Mouse (Mus musculus) neural tube, embryonic 12.5 days (tissue): ENCODE results near the gene Ddhd1. TPM values are rescaled to one million over a fixed set of nuclear protein-coding genes. Genes with fewer than 3 reads are reported as not detected.

Source experiments
- ATAC-seq: fragments of 200-750 bp; cut with Nextera tagmentation; 2 replicates; pipeline ENCODE4 v1.8.0; 2017; ENCODE audit warnings: low read depth, mild to moderate bottlenecking, moderate TSS enrichment, moderate library complexity; ENCODE audit not compliant: low FRiP score
- H3K27ac ChIP-seq: fragments of 300-500 bp; sonication (generic); 2 replicates; pipeline ENCODE4 v1.5.1; 2016
- H3K27me3 ChIP-seq: fragments of 300-500 bp; sonication (generic); replicated peaks from 2 replicates; pipeline ENCODE4 v1.6.1; 2016; ENCODE audit warnings: mild to moderate bottlenecking
- H3K36me3 ChIP-seq: fragments of 300-500 bp; sonication (generic); 2 replicates; pipeline ENCODE4 v1.6.1; 2016; ENCODE audit warnings: mild to moderate bottlenecking
- H3K4me1 ChIP-seq: fragments of 300-500 bp; sonication (generic); 2 replicates; pipeline ENCODE4 v1.6.1; 2016
- H3K4me2 ChIP-seq: fragments of 300-500 bp; sonication (generic); replicated peaks from 2 replicates; pipeline ENCODE4 v1.6.1; 2016; ENCODE audit warnings: mild to moderate bottlenecking
- H3K4me3 ChIP-seq: fragments of 300-500 bp; sonication (generic); 2 replicates; pipeline ENCODE4 v1.5.1; 2016
- H3K9ac ChIP-seq: fragments of 300-500 bp; sonication (generic); 2 replicates; pipeline ENCODE4 v1.6.1; 2016; ENCODE audit warnings: mild to moderate bottlenecking
- H3K9me3 ChIP-seq: fragments of 300-500 bp; sonication (generic); 2 replicates; pipeline ENCODE4 v1.6.1; 2016; ENCODE audit warnings: mild to moderate bottlenecking
- WGBS: fragments of 180-500 bp; shearing (Covaris S2); methylation state at CpG from one replicate; pipeline ENCODE4 v1.1.7; 2016; 5-methylcytosine and 5-hydroxymethylcytosine counted together
- polyA plus RNA-seq: library from polyadenylated mRNA; unstranded; fragments of >200 nt; fragmentation: Nextera tagmentation; extraction: Ambion mirVana; gene quantifications from 2 replicates; pipeline ENCODE4 v1.2.1, GENCODE M21; 2016

Gene Ddhd1
- polyA plus RNA-seq, 1 experiment from 2014 or later: 23.3 TPM

GRCm38 (mm10) chr14:45661575-45661974 is 3.6 kb upstream of the Ddhd1 start:
- no peak for ATAC-seq
- no peak overlapping the region for H3K9ac ChIP-seq
- H3K27ac ChIP-seq: no peak overlapping the region
- no peaks in the 10 kb centered on the region for H3K36me3 ChIP-seq
- H3K4me1 ChIP-seq: peaks cover under 1% of the 10 kb centered on the region; the same call in 1 of the 2 replicates
- no peaks in the 10 kb centered on the region for H3K9me3 ChIP-seq
- 53% methylated on average over 5 of the region's 5 CpGs for WGBS
- H3K4me2 ChIP-seq: no peak overlapping the region
- no peak overlapping the region for H3K4me3 ChIP-seq
- no peaks in the 10 kb centered on the region for H3K27me3 ChIP-seq

- 100% methylated on average over 1 of the region's 1 CpGs for WGBS
- H3K9me3 ChIP-seq: no peaks in the 10 kb centered on the region
- H3K9ac ChIP-seq: no peak overlapping the region
- H3K27ac ChIP-seq: no peak overlapping the region
- H3K4me3 ChIP-seq: no peak overlapping the region
- H3K27me3 ChIP-seq: no peaks in the 10 kb centered on the region
- H3K36me3 ChIP-seq: no peaks in the 10 kb centered on the region
- no peak overlapping the region for H3K4me2 ChIP-seq
- peaks cover 11% of the 10 kb centered on the region for H3K4me1 ChIP-seq
- no peak for ATAC-seq
Observed at GRCm38 (mm10) chr14:45660315-45660714, 2.4 kb upstream of the Ddhd1 start.

- Histone ChIP-seq H3K27ac (peak overlapping the region; percentile 91), H3K9me3 (no peaks in the 10 kb centered on the region), H3K4me3 (peak overlapping the region; percentile 84), H3K9ac (peak overlapping the region; percentile 86), H3K27me3 (no peaks in the 10 kb centered on the region), H3K4me1 (peaks cover 28% of the 10 kb centered on the region), H3K36me3 (no peaks in the 10 kb centered on the region), H3K4me2 (peak overlapping the region; percentile 86)
- ATAC-seq: peak; percentile 61
- under 1% methylated on average over 69 of the region's 69 CpGs for WGBS
Observed at GRCm38 (mm10) chr14:45656831-45657640, 907 bp downstream of the Ddhd1 start.

- no peaks in the 10 kb centered on the region for H3K36me3 ChIP-seq
- H3K9me3 ChIP-seq: no peaks in the 10 kb centered on the region
- peaks cover 28% of the 10 kb centered on the region for H3K4me1 ChIP-seq
- ATAC-seq: no peak
- H3K4me2 ChIP-seq: peak overlapping the region; percentile 86
- 86% methylated on average over 13 of the region's 13 CpGs for WGBS
- H3K9ac ChIP-seq: peak overlapping the region; percentile 30; the same call in 1 of the 2 replicates
- H3K27me3 ChIP-seq: no peaks in the 10 kb centered on the region
- no peak overlapping the region for H3K27ac ChIP-seq
- H3K4me3 ChIP-seq: no peak overlapping the region
Observed at GRCm38 (mm10) chr14:45654876-45655416, 3.0 kb downstream of the Ddhd1 start.

- 80% methylated on average over 2 of the region's 2 CpGs for WGBS
- peaks cover 33% of the 10 kb centered on the region for H3K4me1 ChIP-seq
- H3K9me3 ChIP-seq: no peaks in the 10 kb centered on the region
- H3K4me2 ChIP-seq: no peak overlapping the region
- H3K27ac ChIP-seq: no peak overlapping the region
- no peak for ATAC-seq
- H3K36me3 ChIP-seq: no peaks in the 10 kb centered on the region
- no peak overlapping the region for H3K9ac ChIP-seq
- no peak overlapping the region for H3K4me3 ChIP-seq
- H3K27me3 ChIP-seq: no peaks in the 10 kb centered on the region
Observed at GRCm38 (mm10) chr14:45653756-45654155, 4.2 kb downstream of the Ddhd1 start.

- no peaks in the 10 kb centered on the region for H3K9me3 ChIP-seq
- no peak overlapping the region for H3K27ac ChIP-seq
- H3K36me3 ChIP-seq: no peaks in the 10 kb centered on the region
- H3K27me3 ChIP-seq: no peaks in the 10 kb centered on the region
- H3K4me3 ChIP-seq: no peak overlapping the region
- no peak for ATAC-seq
- no peak overlapping the region for H3K4me2 ChIP-seq
- H3K9ac ChIP-seq: no peak overlapping the region
- H3K4me1 ChIP-seq: peaks cover 27% of the 10 kb centered on the region
- WGBS: 54% methylated on average over 11 of the region's 11 CpGs
Observed at GRCm38 (mm10) chr14:45648999-45649818, 8.7 kb downstream of the Ddhd1 start.

- Histone ChIP-seq H3K36me3 (no peaks in the 10 kb centered on the region), H3K27me3 (no peaks in the 10 kb centered on the region), H3K9ac (no peak overlapping the region), H3K9me3 (no peaks in the 10 kb centered on the region), H3K4me1 (peaks cover 30% of the 10 kb centered on the region), H3K27ac (no peak overlapping the region), H3K4me3 (no peak overlapping the region), H3K4me2 (no peak overlapping the region)
- 91% methylated on average over 3 of the region's 3 CpGs for WGBS
- ATAC-seq: no peak
Observed at GRCm38 (mm10) chr14:45648144-45648543, 9.8 kb downstream of the Ddhd1 start.

GRCm38 (mm10) chr14:45647632-45648031 is 10.3 kb downstream of the Ddhd1 start:
- no peak for ATAC-seq
- 95% methylated on average over 11 of the region's 11 CpGs for WGBS
- Histone ChIP-seq H3K27ac (no peak overlapping the region), H3K36me3 (no peaks in the 10 kb centered on the region), H3K9ac (no peak overlapping the region), H3K4me3 (no peak overlapping the region), H3K9me3 (no peaks in the 10 kb centered on the region), H3K27me3 (no peaks in the 10 kb centered on the region), H3K4me1 (peaks cover 30% of the 10 kb centered on the region), H3K4me2 (no peak overlapping the region)

GRCm38 (mm10) chr14:45647175-45647574 is 10.8 kb downstream of the Ddhd1 start:
- 87% methylated on average over 7 of the region's 7 CpGs for WGBS
- Histone ChIP-seq H3K4me1 (peaks cover 28% of the 10 kb centered on the region), H3K27me3 (no peaks in the 10 kb centered on the region), H3K4me2 (no peak overlapping the region), H3K27ac (no peak overlapping the region), H3K36me3 (no peaks in the 10 kb centered on the region), H3K9me3 (no peaks in the 10 kb centered on the region), H3K4me3 (no peak overlapping the region), H3K9ac (no peak overlapping the region)
- no peak for ATAC-seq

- 62% methylated on average over 1 of the region's 1 CpGs for WGBS
- H3K27me3 ChIP-seq: no peaks in the 10 kb centered on the region
- ATAC-seq: no peak
- peaks cover 27% of the 10 kb centered on the region for H3K4me1 ChIP-seq
- H3K4me2 ChIP-seq: no peak overlapping the region
- no peak overlapping the region for H3K27ac ChIP-seq
- no peak overlapping the region for H3K4me3 ChIP-seq
- H3K36me3 ChIP-seq: no peaks in the 10 kb centered on the region
- no peaks in the 10 kb centered on the region for H3K9me3 ChIP-seq
- H3K9ac ChIP-seq: no peak overlapping the region
Observed at GRCm38 (mm10) chr14:45644786-45645185, 13.2 kb downstream of the Ddhd1 start.

- H3K4me2 ChIP-seq: no peak overlapping the region; the same call in 1 of the 2 replicates
- 60% methylated on average over 7 of the region's 7 CpGs for WGBS
- no peaks in the 10 kb centered on the region for H3K36me3 ChIP-seq
- no peaks in the 10 kb centered on the region for H3K9me3 ChIP-seq
- H3K27ac ChIP-seq: no peak overlapping the region
- peaks cover 26% of the 10 kb centered on the region for H3K4me1 ChIP-seq
- ATAC-seq: no peak
- H3K9ac ChIP-seq: no peak overlapping the region
- H3K27me3 ChIP-seq: no peaks in the 10 kb centered on the region
- H3K4me3 ChIP-seq: no peak overlapping the region
Observed at GRCm38 (mm10) chr14:45644202-45644601, 13.7 kb downstream of the Ddhd1 start.

- no peak overlapping the region for H3K9ac ChIP-seq
- H3K4me3 ChIP-seq: no peak overlapping the region
- no peaks in the 10 kb centered on the region for H3K27me3 ChIP-seq
- H3K9me3 ChIP-seq: no peaks in the 10 kb centered on the region
- peak overlapping the region; percentile 31; the same call in 1 of the 2 replicates for H3K4me2 ChIP-seq
- WGBS: 30% methylated on average over 3 of the region's 3 CpGs
- no peak overlapping the region for H3K27ac ChIP-seq
- H3K4me1 ChIP-seq: peaks cover 18% of the 10 kb centered on the region
- ATAC-seq: peak; percentile 51; the same call in 1 of the 2 replicates
- no peaks in the 10 kb centered on the region for H3K36me3 ChIP-seq
Observed at GRCm38 (mm10) chr14:45643461-45643860, 14.5 kb downstream of the Ddhd1 start.
